Mouse (Mus musculus): Measurements from ENCODE around the gene Fam184a.

- TF ChIP-seq CTCF (conservative IDR thresholded peaks at IDR 0.05; ENCODE audit: insufficient read depth, insufficient read length, low read depth, low read length) (no peak), POLR2A (IDR thresholded peaks at IDR 0.05; ENCODE audit: low read depth, low read length) (no peak)
These were observed 63.0 kb downstream of the Fam184a start for GRCm38 (mm10) chr10:53687888-53688287.

Measured in kidney, adult 2 months (tissue).